36 mouse cellular contexts compared by ENCODE assay signal in the genomic region with DNA sequence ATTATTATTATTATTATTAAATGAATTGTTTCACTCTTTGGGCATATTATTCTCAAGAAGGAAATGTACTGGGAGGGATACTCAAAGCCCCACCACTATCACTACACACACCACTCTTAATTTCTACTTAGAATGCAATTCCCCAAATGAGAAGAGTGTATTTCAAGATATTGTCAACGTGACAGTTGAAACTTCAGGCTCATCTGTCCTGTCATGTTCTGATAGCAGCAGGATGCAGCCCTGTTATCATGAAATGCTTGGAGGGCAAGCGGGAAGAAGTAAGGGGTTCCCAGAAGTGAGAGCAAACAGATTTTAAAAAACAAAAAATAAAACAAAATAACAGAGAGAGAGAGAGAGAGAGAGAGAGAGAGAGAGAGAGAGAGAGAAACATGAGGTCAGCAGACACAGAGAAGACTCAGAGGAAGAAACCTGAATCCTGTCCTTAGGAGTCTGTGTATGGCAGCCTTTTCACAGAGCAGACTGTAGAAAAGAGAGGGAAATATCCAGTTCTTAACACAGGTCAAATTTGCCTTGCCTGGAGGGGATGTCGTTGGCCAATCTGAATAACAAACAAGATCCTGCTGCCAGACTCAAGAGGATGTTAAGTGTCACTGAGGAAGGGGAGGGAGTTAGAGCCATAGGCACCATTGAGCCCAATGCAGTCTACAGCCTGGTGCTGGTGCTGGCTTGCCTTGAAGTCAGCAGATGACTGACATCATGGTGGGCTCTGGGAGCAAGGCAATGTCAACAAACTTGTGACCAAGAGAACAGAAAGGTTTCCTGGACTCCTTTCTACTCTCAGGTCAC. TPM values are rescaled to one million over a fixed set of nuclear protein-coding genes. Genes with fewer than 3 reads are reported as not detected.
DNase-seq lines count a peak whose midpoint lies in the region; ATAC-seq and TF ChIP-seq lines count a peak whose summit lies in the region.
"Had no signal": no experiment of that assay in that cellular context is flagged by ENCODE, and none has a peak within 500 bp of the region (broad histone marks: within the 10 kb centered on the region; RNA-seq: fewer than 3 reads in every experiment).

No protein-coding gene starts in this region.

- DNase-seq in ES-E14 (ENCODE audit: low read depth, low spot score) (peak; percentile 29), R1 (ENCODE audit: low read depth, low spot score) (peak; percentile 47)
- no peak for DNase-seq in heart, adult 2 months
- no peak for DNase-seq in testis, postnatal 14 days (ENCODE audit: low spot score)
- DNase-seq in embryonic facial prominence, embryonic 10.5 days (ENCODE audit: low spot score) = no peak
- DNase-seq: adrenal gland, adult 2 months; B cell, adult 2 months; cerebellum, adult 18-20 months; cerebellum, postnatal 14 days; embryo, embryonic 11 days; gastrocnemius, postnatal 36 days; heart, postnatal 36 days; kidney, postnatal 36 days; lung, adult 2 months; lung, postnatal 14 days; right cerebral cortex, adult 18-20 months; right cerebral cortex, postnatal 4 days had no signal

- 8% methylated on average over 3 of the region's 3 CpGs for WGBS in liver, embryonic 15.5 days (ENCODE audit: insufficient replicate concordance)
- 29% methylated on average over 3 of the region's 3 CpGs for WGBS in heart, adult 2 months
- 54% methylated on average over 3 of the region's 3 CpGs for WGBS in midbrain, embryonic 15.5 days
- WGBS in embryonic facial prominence, embryonic 10.5 days = 49% methylated on average over 3 of the region's 3 CpGs

- no peaks in the 10 kb centered on the region for H3K79me2 ChIP-seq in heart, adult 2 months (replicated peaks; ENCODE audit: control insufficient read depth, insufficient read depth, low read length)

- no peaks in the 10 kb centered on the region for H3K9me3 ChIP-seq in ES-E14 (ENCODE audit: control insufficient read depth, insufficient read depth, low read depth, low read length)
- no peaks in the 10 kb centered on the region for H3K9me3 ChIP-seq in liver, embryonic 15.5 days (replicated peaks)
- H3K9me3 ChIP-seq in midbrain, embryonic 15.5 days = no peaks in the 10 kb centered on the region
- H3K9me3 ChIP-seq in embryonic facial prominence, embryonic 10.5 days = no peaks in the 10 kb centered on the region
- H3K9me3 ChIP-seq: forebrain, embryonic 15.5 days; heart, embryonic 15.5 days; hindbrain, embryonic 15.5 days; kidney, embryonic 15.5 days; limb, embryonic 12.5 days; midbrain, embryonic 10.5 days; neural tube, embryonic 15.5 days had no signal

- no peaks in the 10 kb centered on the region for H3K4me1 ChIP-seq in ES-E14 (ENCODE audit: control insufficient read depth in 2 of 2, insufficient read depth in 2 of 2, low read length in 2 of 2, poor library complexity in 1 of 2)
- H3K4me1 ChIP-seq in liver, embryonic 15.5 days (replicated peaks) = peaks cover 18% of the 10 kb centered on the region
- H3K4me1 ChIP-seq in heart, adult 2 months (ENCODE audit: control insufficient read depth, insufficient read depth, low read length) = no peaks in the 10 kb centered on the region
- H3K4me1 ChIP-seq in midbrain, embryonic 15.5 days = no peaks in the 10 kb centered on the region
- no peaks in the 10 kb centered on the region for H3K4me1 ChIP-seq in embryonic facial prominence, embryonic 10.5 days
- H3K4me1 ChIP-seq: forebrain, embryonic 15.5 days; heart, embryonic 15.5 days; hindbrain, embryonic 15.5 days; kidney, embryonic 15.5 days; limb, embryonic 12.5 days; midbrain, embryonic 10.5 days; neural tube, embryonic 15.5 days had no signal

- in situ Hi-C loops in ES-E14 (cut with MboI; ENCODE audit: low sequenced_read_pairs in 2 of 2, unreplicated experiment in 2 of 2) = no loop called here

- peak; percentile 53; the same call in 1 of the 2 replicates for ATAC-seq in erythroid progenitor cell, adult 5-6 weeks (replicated peaks; ENCODE audit: low FRiP score, poor library complexity, severe bottlenecking)
- peak; percentile 83 for ATAC-seq in liver, embryonic 15.5 days (ENCODE audit: insufficient read depth)
- no peak for ATAC-seq in midbrain, embryonic 15.5 days (replicated peaks)
- ATAC-seq: forebrain, embryonic 15.5 days had no signal

- H3K27me3 ChIP-seq in liver, embryonic 15.5 days = no peaks in the 10 kb centered on the region
- H3K27me3 ChIP-seq in heart, adult 2 months (ENCODE audit: control insufficient read depth, insufficient read depth, low read length) = no peaks in the 10 kb centered on the region
- no peaks in the 10 kb centered on the region for H3K27me3 ChIP-seq in midbrain, embryonic 15.5 days (replicated peaks)
- H3K27me3 ChIP-seq in embryonic facial prominence, embryonic 10.5 days (replicated peaks; ENCODE audit: low read depth, poor library complexity, severe bottlenecking) = no peaks in the 10 kb centered on the region
- H3K27me3 ChIP-seq: CH12.LX; forebrain, embryonic 15.5 days; heart, embryonic 15.5 days; hindbrain, embryonic 15.5 days; kidney, embryonic 15.5 days; limb, embryonic 12.5 days; neural tube, embryonic 15.5 days had no signal

- H3K27ac ChIP-seq in ES-E14 (ENCODE audit: insufficient read depth, low read depth, low read length, poor library complexity, severe bottlenecking) = no peak overlapping the region
- H3K27ac ChIP-seq in liver, embryonic 15.5 days (replicated peaks) = no peak overlapping the region
- no peak overlapping the region for H3K27ac ChIP-seq in heart, adult 2 months
- no peak overlapping the region for H3K27ac ChIP-seq in midbrain, embryonic 15.5 days
- no peak overlapping the region for H3K27ac ChIP-seq in embryonic facial prominence, embryonic 10.5 days (replicated peaks)
- H3K27ac ChIP-seq: forebrain, embryonic 15.5 days; heart, embryonic 15.5 days; hindbrain, embryonic 15.5 days; kidney, embryonic 15.5 days; limb, embryonic 12.5 days; midbrain, embryonic 10.5 days; neural tube, embryonic 15.5 days had no signal

- H3K36me3 ChIP-seq in ES-E14 (ENCODE audit: control insufficient read depth, insufficient read depth, low read length, poor library complexity, severe bottlenecking) = no peaks in the 10 kb centered on the region
- no peaks in the 10 kb centered on the region for H3K36me3 ChIP-seq in liver, embryonic 15.5 days (replicated peaks)
- H3K36me3 ChIP-seq in heart, adult 2 months (ENCODE audit: control insufficient read depth, insufficient read depth, low read length) = no peaks in the 10 kb centered on the region
- H3K36me3 ChIP-seq in midbrain, embryonic 15.5 days (replicated peaks) = no peaks in the 10 kb centered on the region
- H3K36me3 ChIP-seq in embryonic facial prominence, embryonic 10.5 days (replicated peaks) = no peaks in the 10 kb centered on the region
- H3K36me3 ChIP-seq: forebrain, embryonic 15.5 days; heart, embryonic 15.5 days; hindbrain, embryonic 15.5 days; kidney, embryonic 15.5 days; limb, embryonic 12.5 days; midbrain, embryonic 10.5 days; neural tube, embryonic 15.5 days had no signal

- H3K4me3 ChIP-seq in ES-E14 (ENCODE audit: insufficient read depth in 1 of 2, low read depth in 1 of 2, low read length in 2 of 2, poor library complexity in 1 of 2, severe bottlenecking in 1 of 2) = no peak overlapping the region
- no peak overlapping the region for H3K4me3 ChIP-seq in liver, embryonic 15.5 days (replicated peaks)
- no peak overlapping the region for H3K4me3 ChIP-seq in heart, adult 2 months
- no peak overlapping the region for H3K4me3 ChIP-seq in midbrain, embryonic 15.5 days
- no peak overlapping the region for H3K4me3 ChIP-seq in embryonic facial prominence, embryonic 10.5 days
- H3K4me3 ChIP-seq: forebrain, embryonic 15.5 days; heart, embryonic 15.5 days; hindbrain, embryonic 15.5 days; kidney, embryonic 15.5 days; limb, embryonic 12.5 days; midbrain, embryonic 10.5 days; neural tube, embryonic 15.5 days had no signal

- no peak for TF ChIP-seq CTCF in heart, adult 2 months (IDR thresholded peaks at IDR 0.05)

- no peak overlapping the region for H3K4me2 ChIP-seq in liver, embryonic 15.5 days
- no peak overlapping the region for H3K4me2 ChIP-seq in midbrain, embryonic 15.5 days
- H3K4me2 ChIP-seq: forebrain, embryonic 15.5 days; heart, embryonic 15.5 days; hindbrain, embryonic 15.5 days; kidney, embryonic 15.5 days; limb, embryonic 12.5 days; neural tube, embryonic 15.5 days had no signal

- no peak overlapping the region for H3K9ac ChIP-seq in ES-E14 (ENCODE audit: insufficient read depth, low read depth, low read length, poor library complexity, severe bottlenecking)
- H3K9ac ChIP-seq in liver, embryonic 15.5 days = no peak overlapping the region
- H3K9ac ChIP-seq in heart, adult 2 months (ENCODE audit: low read depth, low read length) = no peak overlapping the region
- H3K9ac ChIP-seq in midbrain, embryonic 15.5 days = no peak overlapping the region
- H3K9ac ChIP-seq: forebrain, embryonic 15.5 days; heart, embryonic 15.5 days; hindbrain, embryonic 15.5 days; kidney, embryonic 15.5 days; limb, embryonic 12.5 days; neural tube, embryonic 15.5 days had no signal

- no peak for TF ChIP-seq POLR2A in heart, adult 2 months (IDR thresholded peaks at IDR 0.05; ENCODE audit: insufficient read depth, low read depth, low read length)

- TF ChIP-seq EP300 in heart, adult 2 months (IDR thresholded peaks at IDR 0.05; ENCODE audit: insufficient read depth, low read depth, low read length) = no peak

- intact Hi-C loops in heart, adult 2 months (cut with DNase I) = no loop called here

RNA-seq across cellular contexts. Expression of gene Olfr414, which starts 2.5 kb away (rescaled TPM):
- not detected in 2 replicates for total RNA-seq in ES-E14 (2012; rRNA removed)
- not detected in 2 replicates for total RNA-seq in erythroid progenitor cell, adult 5-6 weeks (2015; ENCODE audit: low replicate concordance)
- total RNA-seq in erythroid progenitor cell, adult 5-6 weeks (2017; ENCODE audit: low replicate concordance) = not detected in 2 replicates
- polyA plus RNA-seq in liver, embryonic 15.5 days (2015; fragmentation: Nextera tagmentation; extraction: Ambion mirVana) = not detected in 2 replicates
- not detected for total RNA-seq in heart, adult 2 months (2021)
- not detected in 2 replicates for polyA plus RNA-seq in heart, adult 2 months (2012; rRNA removed)
- not detected in 2 replicates for polyA plus RNA-seq in midbrain, embryonic 15.5 days (2015; fragmentation: Nextera tagmentation; extraction: Ambion mirVana)
- not detected in 2 replicates for polyA plus RNA-seq in embryonic facial prominence, embryonic 10.5 days (2016; fragmentation: Nextera tagmentation; extraction: Ambion mirVana)
- total RNA-seq: adrenal gland, adult 2 months; adrenal gland, postnatal 4 days; CH12.LX; gastrocnemius, postnatal 36 days; heart, adult 8-10 months; heart, postnatal 36 days; layer of hippocampus, adult 8-10 months; left cerebral cortex, postnatal 14 days had no signal
- polyA plus RNA-seq: adrenal gland, adult 2 months; forebrain, embryonic 15.5 days; heart, embryonic 15.5 days; hindbrain, embryonic 15.5 days; intestine, embryonic 14.5 days; kidney, embryonic 15.5 days; limb, embryonic 12.5 days; lung, adult 2 months; midbrain, embryonic 10.5 days; neural tube, embryonic 15.5 days; stomach, embryonic 14.5 days; thymus, postnatal 0 days had no signal

RNA-seq across cellular contexts. Expression of gene Olfr220, which starts 15.5 kb away (rescaled TPM):
- total RNA-seq in ES-E14 (2012; rRNA removed) = not detected in 2 replicates
- total RNA-seq in erythroid progenitor cell, adult 5-6 weeks (2015; ENCODE audit: low replicate concordance) = not detected in 2 replicates
- not detected in 2 replicates for total RNA-seq in erythroid progenitor cell, adult 5-6 weeks (2017; ENCODE audit: low replicate concordance)
- not detected in 2 replicates for polyA plus RNA-seq in liver, embryonic 15.5 days (2015; fragmentation: Nextera tagmentation; extraction: Ambion mirVana)
- not detected for total RNA-seq in heart, adult 2 months (2021)
- not detected in 2 replicates for polyA plus RNA-seq in heart, adult 2 months (2012; rRNA removed)
- polyA plus RNA-seq in midbrain, embryonic 15.5 days (2015; fragmentation: Nextera tagmentation; extraction: Ambion mirVana) = not detected in 2 replicates
- polyA plus RNA-seq in embryonic facial prominence, embryonic 10.5 days (2016; fragmentation: Nextera tagmentation; extraction: Ambion mirVana) = not detected in 2 replicates
- total RNA-seq: adrenal gland, adult 2 months; adrenal gland, postnatal 4 days; CH12.LX; gastrocnemius, postnatal 36 days; heart, adult 8-10 months; heart, postnatal 36 days; layer of hippocampus, adult 8-10 months; left cerebral cortex, postnatal 14 days had no signal
- polyA plus RNA-seq: adrenal gland, adult 2 months; forebrain, embryonic 15.5 days; heart, embryonic 15.5 days; hindbrain, embryonic 15.5 days; intestine, embryonic 14.5 days; kidney, embryonic 15.5 days; limb, embryonic 12.5 days; lung, adult 2 months; midbrain, embryonic 10.5 days; neural tube, embryonic 15.5 days; stomach, embryonic 14.5 days; thymus, postnatal 0 days had no signal

RNA-seq across cellular contexts. Expression of gene Olfr248, which starts 35.5 kb away (rescaled TPM):
- total RNA-seq in ES-E14 (2012; rRNA removed) = not detected in 2 replicates
- total RNA-seq in erythroid progenitor cell, adult 5-6 weeks (2015; ENCODE audit: low replicate concordance) = not detected in 2 replicates
- total RNA-seq in erythroid progenitor cell, adult 5-6 weeks (2017; ENCODE audit: low replicate concordance) = not detected in 2 replicates
- polyA plus RNA-seq in liver, embryonic 15.5 days (2015; fragmentation: Nextera tagmentation; extraction: Ambion mirVana) = not detected in 2 replicates
- total RNA-seq in heart, adult 2 months (2021) = not detected
- not detected in 2 replicates for polyA plus RNA-seq in heart, adult 2 months (2012; rRNA removed)
- polyA plus RNA-seq in midbrain, embryonic 15.5 days (2015; fragmentation: Nextera tagmentation; extraction: Ambion mirVana) = not detected in 2 replicates
- not detected in 2 replicates for polyA plus RNA-seq in embryonic facial prominence, embryonic 10.5 days (2016; fragmentation: Nextera tagmentation; extraction: Ambion mirVana)
- total RNA-seq: adrenal gland, adult 2 months; adrenal gland, postnatal 4 days; CH12.LX; gastrocnemius, postnatal 36 days; heart, adult 8-10 months; heart, postnatal 36 days; layer of hippocampus, adult 8-10 months; left cerebral cortex, postnatal 14 days had no signal
- polyA plus RNA-seq: adrenal gland, adult 2 months; embryonic facial prominence, embryonic 14.5 days; forebrain, embryonic 15.5 days; heart, embryonic 15.5 days; hindbrain, embryonic 15.5 days; intestine, embryonic 14.5 days; kidney, embryonic 15.5 days; limb, embryonic 12.5 days; lung, adult 2 months; midbrain, embryonic 10.5 days; neural tube, embryonic 15.5 days; stomach, embryonic 14.5 days; thymus, postnatal 0 days had no signal

Comparison
In these comparisons a context has a peak if more than half of its experiments do, and no peak if none do; other contexts are left out.
1. DNase-seq: peak in ES-E14 (single experiment) and R1 (single experiment); none in heart, adult 2 months (0 of 2), testis, postnatal 14 days (single experiment) and embryonic facial prominence, embryonic 10.5 days (single experiment).